Mouse (Mus musculus): ENCODE measurements around the gene Slc20a1. TPM values are rescaled to one million over a fixed set of nuclear protein-coding genes. Genes with fewer than 3 reads are reported as not detected.

Gene Slc20a1
- polyA plus RNA-seq (2014; fragmentation: Nextera tagmentation; extraction: Ambion mirVana), result 23.7 and 28.8 TPM in 2 replicates

DNA sequence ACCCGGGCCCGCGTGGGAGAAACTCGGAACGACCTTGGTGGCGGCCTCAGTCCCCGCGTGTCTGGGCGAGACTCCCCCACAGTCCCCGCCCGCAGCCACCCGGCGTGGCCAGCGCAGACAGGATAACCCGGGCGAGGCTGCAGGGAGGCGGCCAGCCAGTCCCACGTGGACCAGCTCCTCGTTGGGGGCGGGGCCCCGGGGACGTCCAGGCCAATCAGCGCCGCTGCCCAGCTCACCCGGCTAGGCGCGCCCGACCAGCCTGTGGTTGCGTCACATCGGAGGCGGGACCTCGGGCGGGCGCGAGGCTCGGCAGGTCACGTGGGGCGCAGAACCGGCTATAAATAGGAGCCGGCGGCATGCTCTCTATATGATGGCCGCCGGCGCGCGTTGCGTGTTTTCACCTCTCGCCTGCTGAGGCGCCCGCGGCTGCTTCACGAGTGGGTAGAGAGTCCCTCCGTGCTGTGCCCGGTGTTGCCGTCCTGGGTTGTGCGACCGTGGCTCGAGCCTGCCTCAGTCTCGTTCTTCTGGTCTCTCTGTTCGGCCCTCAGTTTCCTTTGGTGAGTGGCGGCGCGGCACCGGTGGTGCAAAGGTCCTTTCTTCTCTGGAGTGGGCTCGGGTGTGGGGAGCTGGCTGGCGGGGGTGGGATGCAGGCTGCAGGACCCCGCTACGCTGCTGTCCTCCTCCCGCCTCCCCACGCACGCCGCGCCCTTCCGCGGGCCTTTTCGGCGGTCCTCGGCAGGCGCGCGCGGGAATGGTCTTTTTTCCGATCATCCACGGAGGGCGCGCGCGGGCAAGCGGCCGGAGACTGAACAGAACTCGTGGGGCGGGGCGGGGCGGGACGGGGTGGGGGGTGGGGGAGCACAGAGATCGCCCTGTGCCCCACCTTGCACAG lies at the start of gene Slc20a1:
TSS of gene Slc20a1 (plus strand) at position 329 of the 892 bp plus-strand sequence.
- H3K4me1 ChIP-seq (ENCODE audit: control insufficient read depth, insufficient read depth, low read length), result peaks cover 17% of the 10 kb centered on the region; the same call in 1 of the 2 replicates
- H3K4me2 ChIP-seq (ENCODE audit: low read depth, low read length), result peak within 1 kb of the TSS; percentile 92
- peak; percentile 99 for DNase-seq (ENCODE audit: low spot score)
- no peaks in the 10 kb centered on the region for H3K27me3 ChIP-seq (replicated peaks; ENCODE audit: control insufficient read depth, insufficient read depth, low read length)
- H3K9me3 ChIP-seq (ENCODE audit: control insufficient read depth, low read length), result no peaks in the 10 kb centered on the region
- peak; percentile 99 for ATAC-seq (ENCODE audit: low read depth)
- peaks cover 33% of the 10 kb centered on the region for H3K36me3 ChIP-seq (ENCODE audit: control insufficient read depth, insufficient read depth, low read length)
- 0% methylated on average over 27 of the region's 96 CpGs for WGBS
- H3K27ac ChIP-seq (replicated peaks; ENCODE audit: low read depth, low read length), result peak within 1 kb of the TSS; percentile 89
- H3K9ac ChIP-seq (ENCODE audit: low read depth, low read length), result peak within 1 kb of the TSS; percentile 94
- H3K4me3 ChIP-seq (ENCODE audit: low read depth, low read length), result peak within 1 kb of the TSS; percentile 90

DNA sequence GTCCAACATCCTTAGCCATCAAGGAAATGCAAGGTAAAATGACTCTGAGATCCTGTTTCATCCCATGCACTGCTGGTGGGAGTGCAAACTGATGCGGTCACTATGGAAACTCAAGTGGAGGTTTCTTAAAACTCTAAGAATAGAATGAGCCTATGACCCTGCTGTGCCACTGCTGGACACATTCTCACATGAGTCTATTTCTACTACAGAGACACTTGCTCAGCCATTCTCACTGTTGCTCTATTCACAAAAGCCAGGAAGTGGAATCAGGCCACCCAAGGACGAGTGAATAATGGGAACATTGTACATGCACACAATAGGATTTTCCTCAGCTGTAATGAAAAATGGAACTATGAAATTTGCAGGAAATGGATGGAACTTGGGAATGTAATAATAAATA lies 49.7 kb upstream of the Slc20a1 start:
- DNase-seq (ENCODE audit: low spot score), result peak; percentile 12
- ATAC-seq (ENCODE audit: low read depth), result no peak
- 57% methylated on average over 2 of the region's 2 CpGs for WGBS

DNA sequence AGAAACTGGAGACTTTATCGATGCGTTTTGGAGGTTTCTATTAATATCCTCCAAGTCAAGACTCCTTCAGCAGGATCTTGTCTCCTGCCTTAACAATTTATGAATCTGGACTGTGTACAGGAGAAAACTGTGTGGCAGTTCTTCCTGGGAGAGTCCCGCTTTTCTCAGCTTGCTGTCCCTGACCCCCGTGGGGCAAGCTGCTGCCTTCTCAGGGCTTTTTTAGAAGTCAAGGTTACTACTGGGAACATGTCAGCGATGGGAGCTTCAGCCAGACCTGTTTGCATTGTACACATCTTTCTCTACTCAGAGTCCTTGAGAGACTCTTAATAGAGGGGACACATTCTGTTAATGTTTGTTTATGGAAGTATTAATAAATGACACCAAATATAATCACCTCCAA lies 48.2 kb upstream of the Slc20a1 start:
- H3K36me3 ChIP-seq (ENCODE audit: control insufficient read depth, insufficient read depth, low read length), result no peaks in the 10 kb centered on the region
- H3K4me3 ChIP-seq (ENCODE audit: low read depth, low read length), result no peak overlapping the region
- WGBS, result 89% methylated on average over 5 of the region's 5 CpGs
- H3K4me2 ChIP-seq (ENCODE audit: low read depth, low read length), result no peak overlapping the region
- H3K9ac ChIP-seq (ENCODE audit: low read depth, low read length), result no peak overlapping the region
- ATAC-seq (ENCODE audit: low read depth), result no peak
- no peak for DNase-seq (ENCODE audit: low spot score)
- no peaks in the 10 kb centered on the region for H3K4me1 ChIP-seq (ENCODE audit: control insufficient read depth, insufficient read depth, low read length)
- no peak overlapping the region for H3K27ac ChIP-seq (replicated peaks; ENCODE audit: low read depth, low read length)
- no peaks in the 10 kb centered on the region for H3K9me3 ChIP-seq (ENCODE audit: control insufficient read depth, low read length)
- H3K27me3 ChIP-seq (replicated peaks; ENCODE audit: control insufficient read depth, insufficient read depth, low read length), result no peaks in the 10 kb centered on the region

More for the DNA sequence above, 49.7 kb upstream of the Slc20a1 start:
- no peaks in the 10 kb centered on the region for H3K36me3 ChIP-seq (ENCODE audit: control insufficient read depth, insufficient read depth, low read length)
- no peaks in the 10 kb centered on the region for H3K4me1 ChIP-seq (ENCODE audit: control insufficient read depth, insufficient read depth, low read length)
- no peak overlapping the region for H3K4me3 ChIP-seq (ENCODE audit: low read depth, low read length)
- H3K4me2 ChIP-seq (ENCODE audit: low read depth, low read length), result no peak overlapping the region
- no peaks in the 10 kb centered on the region for H3K27me3 ChIP-seq (replicated peaks; ENCODE audit: control insufficient read depth, insufficient read depth, low read length)
- H3K9ac ChIP-seq (ENCODE audit: low read depth, low read length), result no peak overlapping the region
- no peaks in the 10 kb centered on the region for H3K9me3 ChIP-seq (ENCODE audit: control insufficient read depth, low read length)
- no peak overlapping the region for H3K27ac ChIP-seq (replicated peaks; ENCODE audit: low read depth, low read length)

DNA sequence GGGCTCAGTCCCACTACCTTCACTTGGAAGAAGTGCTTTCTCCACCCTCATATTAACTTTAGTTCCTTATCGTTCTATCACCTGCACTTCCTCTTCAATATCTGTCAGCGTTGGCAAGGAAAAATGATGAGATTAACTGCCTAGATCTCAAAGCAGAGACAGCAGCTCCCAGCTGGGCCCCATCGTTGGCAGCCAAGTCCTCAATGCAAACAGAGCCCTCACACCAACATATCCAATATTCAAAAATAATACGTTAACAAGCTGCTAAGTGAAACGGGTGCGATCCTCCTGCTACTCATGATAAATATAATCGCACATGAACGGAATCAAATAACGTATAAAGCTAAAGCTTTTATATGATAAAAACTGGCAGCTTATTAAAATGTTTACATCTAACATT lies 47.5 kb upstream of the Slc20a1 start:
- ATAC-seq (ENCODE audit: low read depth) (no peak), DNase-seq (ENCODE audit: low spot score) (no peak)
- H3K27ac ChIP-seq (replicated peaks; ENCODE audit: low read depth, low read length), result no peak overlapping the region
- no peak overlapping the region for H3K4me2 ChIP-seq (ENCODE audit: low read depth, low read length)
- WGBS, result 85% methylated on average over 9 of the region's 9 CpGs
- H3K4me1 ChIP-seq (ENCODE audit: control insufficient read depth, insufficient read depth, low read length), result no peaks in the 10 kb centered on the region
- no peaks in the 10 kb centered on the region for H3K9me3 ChIP-seq (ENCODE audit: control insufficient read depth, low read length)
- no peaks in the 10 kb centered on the region for H3K36me3 ChIP-seq (ENCODE audit: control insufficient read depth, insufficient read depth, low read length)
- no peak overlapping the region for H3K4me3 ChIP-seq (ENCODE audit: low read depth, low read length)
- H3K9ac ChIP-seq (ENCODE audit: low read depth, low read length), result no peak overlapping the region
- H3K27me3 ChIP-seq (replicated peaks; ENCODE audit: control insufficient read depth, insufficient read depth, low read length), result no peaks in the 10 kb centered on the region

DNA sequence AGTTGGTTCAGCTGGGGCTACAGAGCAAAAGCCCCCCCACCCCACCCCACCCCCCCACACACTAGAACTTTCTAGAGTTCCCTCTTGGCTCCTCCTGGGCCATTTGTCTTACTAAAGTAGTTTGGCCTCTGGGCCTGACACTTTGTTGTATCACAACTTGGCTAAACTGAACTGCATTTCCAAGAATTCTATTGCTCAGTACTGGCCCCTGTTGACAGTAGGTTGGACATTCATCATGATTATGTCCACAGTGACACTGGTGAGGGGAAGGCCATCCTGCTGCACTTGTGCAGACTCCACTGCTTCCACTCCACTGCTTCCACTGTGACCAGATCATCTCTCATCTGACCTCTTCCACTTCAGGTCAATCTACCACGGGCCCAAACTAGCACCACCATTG lies 45.8 kb upstream of the Slc20a1 start:
- 68% methylated on average over 1 of the region's 1 CpGs for WGBS
- no peak overlapping the region for H3K9ac ChIP-seq (ENCODE audit: low read depth, low read length)
- no peak overlapping the region for H3K4me3 ChIP-seq (ENCODE audit: low read depth, low read length)
- no peak overlapping the region for H3K4me2 ChIP-seq (ENCODE audit: low read depth, low read length)
- DNase-seq (ENCODE audit: low spot score) (no peak), ATAC-seq (ENCODE audit: low read depth) (no peak)
- no peaks in the 10 kb centered on the region for H3K36me3 ChIP-seq (ENCODE audit: control insufficient read depth, insufficient read depth, low read length)
- no peak overlapping the region for H3K27ac ChIP-seq (replicated peaks; ENCODE audit: low read depth, low read length)
- H3K9me3 ChIP-seq (ENCODE audit: control insufficient read depth, low read length), result no peaks in the 10 kb centered on the region
- no peaks in the 10 kb centered on the region for H3K4me1 ChIP-seq (ENCODE audit: control insufficient read depth, insufficient read depth, low read length)
- H3K27me3 ChIP-seq (replicated peaks; ENCODE audit: control insufficient read depth, insufficient read depth, low read length), result no peaks in the 10 kb centered on the region

DNA sequence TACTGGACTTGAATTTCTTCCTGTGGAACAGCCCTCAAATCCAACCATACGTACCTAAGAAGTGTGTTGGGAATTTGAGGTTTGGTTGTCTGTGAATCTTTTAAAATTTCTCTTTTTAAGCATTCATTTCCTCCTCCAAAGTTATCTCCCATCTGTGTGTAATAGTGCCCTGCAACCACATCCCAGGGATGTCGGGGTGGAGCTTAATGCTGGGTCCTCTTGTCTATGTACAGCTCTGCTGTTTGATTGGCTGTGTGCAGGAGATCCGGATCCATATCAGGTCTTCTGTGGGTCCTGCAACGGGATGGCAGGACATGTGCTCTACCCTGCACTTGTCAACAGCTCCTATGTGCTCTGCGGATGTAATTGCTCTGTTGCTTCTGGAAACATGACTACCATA lies 33.7 kb upstream of the Slc20a1 start:
- Histone ChIP-seq H3K4me2 (ENCODE audit: low read depth, low read length) (no peak overlapping the region), H3K4me3 (ENCODE audit: low read depth, low read length) (no peak overlapping the region), H3K27me3 (replicated peaks; ENCODE audit: control insufficient read depth, insufficient read depth, low read length) (no peaks in the 10 kb centered on the region), H3K9ac (ENCODE audit: low read depth, low read length) (no peak overlapping the region), H3K36me3 (ENCODE audit: control insufficient read depth, insufficient read depth, low read length) (no peaks in the 10 kb centered on the region), H3K9me3 (ENCODE audit: control insufficient read depth, low read length) (peaks cover 9% of the 10 kb centered on the region; the same call in 1 of the 2 replicates), H3K4me1 (ENCODE audit: control insufficient read depth, insufficient read depth, low read length) (no peaks in the 10 kb centered on the region), H3K27ac (replicated peaks; ENCODE audit: low read depth, low read length) (no peak overlapping the region)
- ATAC-seq (ENCODE audit: low read depth) (no peak), DNase-seq (ENCODE audit: low spot score) (no peak)
- WGBS, result 67% methylated on average over 5 of the region's 5 CpGs

DNA sequence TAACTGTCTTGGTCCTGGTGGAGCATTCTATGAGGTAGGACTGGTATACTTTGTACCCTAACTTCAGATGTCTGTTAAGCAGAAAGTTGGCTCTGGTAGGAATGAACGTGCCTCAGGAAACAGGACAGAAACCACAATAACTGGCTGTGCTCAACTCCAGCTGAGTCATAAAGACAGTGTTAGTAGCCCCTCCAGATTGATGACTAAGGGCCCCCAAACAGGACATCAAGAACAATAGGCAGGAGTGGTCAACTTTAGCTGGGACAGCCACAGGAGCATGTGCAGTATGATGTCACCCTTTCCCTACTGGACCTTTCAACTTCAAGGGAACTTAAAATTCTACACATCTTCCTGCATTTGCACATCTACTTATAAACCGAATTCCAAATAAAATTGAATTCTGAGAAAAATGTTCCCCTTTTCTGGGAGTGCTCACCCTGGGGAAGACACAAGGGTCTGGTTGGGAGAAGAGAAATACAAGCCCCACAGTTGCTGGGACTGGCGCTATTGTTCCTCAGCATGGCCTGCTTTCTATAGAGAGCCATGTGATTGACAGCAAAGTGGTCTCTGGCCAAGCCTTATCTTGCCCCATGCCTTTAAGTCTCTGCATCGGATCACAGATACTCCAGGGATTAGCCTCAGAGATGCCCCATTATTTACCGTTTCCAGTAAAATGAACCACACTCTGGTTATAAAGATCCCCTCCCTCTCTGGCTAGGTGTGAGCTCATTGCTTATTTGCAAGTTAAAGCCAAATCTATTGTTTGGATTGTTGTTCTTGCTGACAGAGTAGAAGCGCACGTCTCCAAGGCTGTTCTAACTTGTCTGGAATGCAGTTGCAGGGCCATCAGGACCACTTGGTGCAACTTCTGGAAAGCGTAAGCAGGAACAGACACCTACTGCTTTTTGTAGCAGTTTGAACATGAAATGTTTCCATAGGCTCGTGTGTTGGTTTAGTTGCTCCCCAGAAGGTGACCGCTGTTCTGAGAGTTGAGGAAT lies 31.8 kb upstream of the Slc20a1 start:
- WGBS, result 64% methylated on average over 10 of the region's 10 CpGs
- ATAC-seq (ENCODE audit: low read depth), result peak; percentile 57
- Histone ChIP-seq H3K9me3 (ENCODE audit: control insufficient read depth, low read length) (peaks cover 9% of the 10 kb centered on the region; the same call in 1 of the 2 replicates), H3K4me2 (ENCODE audit: low read depth, low read length) (no peak overlapping the region), H3K36me3 (ENCODE audit: control insufficient read depth, insufficient read depth, low read length) (no peaks in the 10 kb centered on the region), H3K4me1 (ENCODE audit: control insufficient read depth, insufficient read depth, low read length) (no peaks in the 10 kb centered on the region), H3K27me3 (replicated peaks; ENCODE audit: control insufficient read depth, insufficient read depth, low read length) (no peaks in the 10 kb centered on the region), H3K27ac (replicated peaks; ENCODE audit: low read depth, low read length) (no peak overlapping the region), H3K9ac (ENCODE audit: low read depth, low read length) (no peak overlapping the region), H3K4me3 (ENCODE audit: low read depth, low read length) (no peak overlapping the region)
- peak; percentile 60 for DNase-seq (ENCODE audit: low spot score)

DNA sequence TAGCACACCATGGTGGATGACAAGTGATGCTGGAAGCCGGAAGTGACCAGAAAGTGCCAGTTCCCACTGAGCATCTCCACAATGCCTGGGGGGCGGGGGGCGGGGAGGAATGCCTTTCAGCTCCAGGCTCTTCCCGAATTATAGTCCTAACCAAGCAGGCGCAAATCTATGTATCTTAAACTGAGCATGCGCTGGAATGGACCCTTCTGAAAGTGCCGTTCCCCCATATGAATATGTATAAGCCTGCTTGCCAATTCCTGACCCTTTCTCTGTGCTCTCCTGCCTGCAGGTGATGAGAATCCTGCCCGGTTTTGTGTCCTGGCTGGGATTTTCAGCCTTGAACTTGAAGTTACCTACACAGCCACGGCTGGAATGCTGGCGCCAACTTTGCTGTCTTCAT lies 25.2 kb upstream of the Slc20a1 start:
- no peaks in the 10 kb centered on the region for H3K4me1 ChIP-seq (ENCODE audit: control insufficient read depth, insufficient read depth, low read length)
- DNase-seq (ENCODE audit: low spot score), result no peak
- no peaks in the 10 kb centered on the region for H3K27me3 ChIP-seq (replicated peaks; ENCODE audit: control insufficient read depth, insufficient read depth, low read length)
- no peak overlapping the region for H3K4me3 ChIP-seq (ENCODE audit: low read depth, low read length)
- no peak overlapping the region for H3K4me2 ChIP-seq (ENCODE audit: low read depth, low read length)
- 58% methylated on average over 9 of the region's 10 CpGs for WGBS
- no peak overlapping the region for H3K9ac ChIP-seq (ENCODE audit: low read depth, low read length)
- no peak for ATAC-seq (ENCODE audit: low read depth)
- no peak overlapping the region for H3K27ac ChIP-seq (replicated peaks; ENCODE audit: low read depth, low read length)
- H3K36me3 ChIP-seq (ENCODE audit: control insufficient read depth, insufficient read depth, low read length), result no peaks in the 10 kb centered on the region
- peaks cover under 1% of the 10 kb centered on the region; the same call in 1 of the 2 replicates for H3K9me3 ChIP-seq (ENCODE audit: control insufficient read depth, low read length)
